Mouse (Mus musculus): Measurements from ENCODE around the gene Scn4b. TPM values are rescaled to one million over a fixed set of nuclear protein-coding genes. Genes with fewer than 3 reads are reported as not detected.
A peak's percentile ranks its signal among the peaks of the same experiment; 100 is the strongest.

Gene Scn4b
- under 1 TPM; 0.20 to 0.22 TPM for total RNA-seq (2021)

DNA sequence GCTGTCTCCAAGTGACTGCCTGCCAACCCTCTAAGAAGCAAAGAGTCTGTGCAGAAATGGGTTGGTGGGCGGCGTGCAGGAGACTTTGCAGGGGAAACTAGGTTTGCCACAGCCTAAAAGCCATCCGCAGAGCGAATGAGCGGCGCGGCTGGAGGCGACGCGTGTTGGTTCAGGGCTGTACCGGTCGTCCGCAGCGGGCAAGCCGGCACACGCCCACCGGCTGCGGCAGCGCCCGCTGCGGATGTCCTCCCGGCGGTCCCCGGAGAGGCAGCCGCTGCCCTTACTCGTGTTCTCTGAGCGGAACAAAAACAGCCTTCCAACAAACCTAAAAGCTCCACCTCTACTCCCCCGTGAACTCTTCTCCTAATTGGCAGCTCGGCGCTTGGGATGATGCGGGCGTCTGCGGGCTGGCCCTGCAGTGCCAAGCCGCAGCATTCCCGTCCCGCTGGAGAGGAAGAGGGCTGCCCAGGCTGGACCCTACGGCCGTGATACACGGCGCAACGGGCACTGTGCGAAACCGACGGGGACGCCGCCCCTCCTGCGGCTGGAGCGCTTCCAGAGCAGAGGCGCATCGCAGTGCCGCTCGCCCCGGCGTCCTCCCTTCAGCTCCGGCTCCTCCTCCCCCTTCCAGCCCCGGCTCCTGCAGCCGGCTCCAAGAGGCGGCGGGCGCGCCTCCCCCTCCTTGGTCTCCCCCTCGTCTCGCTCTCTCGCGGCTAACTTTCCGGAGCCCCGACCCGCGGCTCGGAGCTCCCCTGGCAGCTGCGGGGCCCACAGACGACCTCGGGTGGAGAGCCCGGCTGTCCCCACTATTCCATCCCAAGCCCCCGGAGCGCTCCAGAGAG is at the start of gene Scn4b:
Gene Scn4b, plus strand, starts transcription at position 205 of the 842 bp plus-strand sequence.
- intact Hi-C loops (cut with DNase I): loop anchor here (5.0 kb wide), 1 partner anchor 91 kb away; no protein-coding TSS in a partner anchor
- DNase-seq: peak; percentile 39 to 51

DNA sequence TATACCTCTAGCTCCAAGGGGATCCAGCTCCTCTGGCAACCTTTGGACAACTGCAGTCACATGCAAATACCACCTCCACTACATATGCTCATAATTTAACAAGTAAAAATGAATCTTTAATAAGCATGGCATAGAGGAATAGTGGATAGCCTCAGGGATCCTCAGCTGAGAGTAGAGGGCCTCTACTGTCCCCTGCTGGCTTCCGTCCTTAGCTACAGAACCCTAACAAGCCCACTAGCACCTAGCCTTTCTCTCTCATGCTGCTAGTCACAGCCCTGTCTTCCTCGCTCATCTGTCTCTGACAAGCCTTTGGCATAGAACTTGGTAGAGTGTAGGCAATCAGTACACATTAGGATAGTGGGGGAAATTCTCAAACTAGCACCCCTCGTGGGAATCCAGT is 47.4 kb upstream of the Scn4b start:
- intact Hi-C loops (cut with DNase I): no loop called here
- DNase-seq: no peak

DNA sequence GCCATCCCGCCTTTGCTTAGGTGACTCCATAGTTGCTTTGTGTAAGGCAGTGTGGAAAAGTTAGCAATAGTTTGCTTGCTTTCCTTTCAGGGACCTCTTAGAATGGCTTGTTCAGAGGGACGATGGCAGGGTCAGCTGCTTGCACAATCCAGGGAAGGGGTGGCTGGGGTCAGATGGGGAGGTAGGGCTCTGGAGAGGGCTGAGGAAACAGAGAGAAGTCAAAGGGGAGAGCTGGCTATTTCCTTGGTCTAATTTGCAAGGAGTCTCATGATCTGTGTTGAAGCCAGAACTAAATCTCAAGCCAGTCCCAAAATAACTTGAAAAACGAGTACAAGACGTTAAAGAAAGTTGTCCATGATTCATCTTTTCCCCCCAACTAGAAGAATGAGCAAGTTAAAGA is 45.6 kb upstream of the Scn4b start:
- DNase-seq: no peak
- intact Hi-C loops (cut with DNase I): no loop called here

DNA sequence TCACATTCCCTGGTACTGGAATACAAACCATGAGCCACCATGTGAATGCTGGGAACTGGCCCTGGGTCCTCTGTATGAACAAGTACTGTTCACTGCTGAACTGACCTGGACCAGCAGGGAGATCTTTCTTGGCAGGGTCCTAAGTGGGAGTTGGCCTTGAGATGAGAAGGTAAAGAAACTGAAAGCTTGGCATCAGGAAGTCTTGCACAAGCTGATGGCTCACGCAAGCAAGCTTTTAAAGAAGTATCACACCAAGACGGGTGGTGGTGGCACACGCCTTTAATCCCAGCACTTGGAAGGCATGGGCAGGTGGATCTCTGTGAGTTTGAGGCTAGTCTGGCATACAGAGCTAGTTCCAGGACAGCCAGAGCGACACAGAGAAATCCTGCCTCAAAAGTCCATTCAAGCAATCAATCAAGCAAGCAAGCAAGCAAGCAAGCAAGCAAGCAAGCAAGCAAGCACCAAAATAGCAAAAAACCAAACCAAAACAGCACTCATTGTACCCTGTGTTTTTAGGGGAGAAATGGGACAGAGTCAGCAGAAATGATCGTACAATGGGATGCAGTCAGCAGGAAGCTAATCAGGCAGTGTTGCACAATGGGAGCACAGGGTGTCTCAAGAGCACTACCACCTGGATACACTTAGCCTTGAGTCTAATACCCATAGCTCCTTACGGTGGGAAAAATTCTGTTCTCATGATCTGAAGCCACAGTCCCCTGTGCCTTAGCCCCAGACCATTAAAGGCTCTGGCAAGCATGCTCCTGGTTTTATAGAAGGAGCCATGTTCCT is 42.9 kb upstream of the Scn4b start:
- intact Hi-C loops (cut with DNase I): no loop called here
- no peak for DNase-seq

DNA sequence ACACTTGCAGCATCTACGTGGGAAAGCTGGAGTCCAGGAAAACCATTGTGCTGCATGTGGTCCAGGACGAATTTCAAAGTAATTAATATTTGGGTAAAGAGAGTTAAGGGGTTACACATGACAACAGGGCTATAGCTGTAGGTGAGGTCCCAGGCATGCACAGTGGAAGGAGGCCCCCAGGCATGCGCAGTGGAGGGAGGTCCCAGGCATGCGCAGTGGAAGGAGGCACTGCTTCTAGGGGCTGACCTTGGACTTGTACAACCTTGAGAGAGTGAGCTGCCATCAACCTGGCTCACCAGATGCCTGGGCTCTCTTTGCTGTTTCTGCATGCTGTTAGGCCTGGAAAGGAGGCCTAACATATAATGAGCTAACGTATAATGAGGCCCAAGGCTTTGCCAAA is 40.3 kb upstream of the Scn4b start:
- DNase-seq: no peak
- intact Hi-C loops (cut with DNase I): no loop called here

DNA sequence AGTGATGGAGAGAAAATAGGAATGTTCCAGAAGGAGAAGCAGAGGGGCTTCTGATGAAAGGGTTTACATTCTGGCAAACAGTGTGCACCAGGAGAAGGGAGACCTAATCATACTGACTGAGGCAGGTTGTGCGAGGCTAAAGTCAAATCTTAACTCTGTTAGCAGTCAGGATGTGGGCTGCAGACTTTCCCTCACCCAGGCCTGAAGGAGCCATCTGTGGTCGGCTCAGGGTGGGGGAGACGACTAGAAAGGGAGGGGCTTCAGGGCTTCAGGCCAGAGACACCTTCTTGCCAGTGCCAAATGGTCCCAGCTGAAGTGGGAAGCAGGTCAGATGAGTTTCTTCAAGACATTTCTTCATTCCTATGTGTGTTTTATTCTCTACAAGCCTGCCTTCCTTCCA is 39.8 kb upstream of the Scn4b start:
- intact Hi-C loops (cut with DNase I): no loop called here
- DNase-seq: no peak

DNA sequence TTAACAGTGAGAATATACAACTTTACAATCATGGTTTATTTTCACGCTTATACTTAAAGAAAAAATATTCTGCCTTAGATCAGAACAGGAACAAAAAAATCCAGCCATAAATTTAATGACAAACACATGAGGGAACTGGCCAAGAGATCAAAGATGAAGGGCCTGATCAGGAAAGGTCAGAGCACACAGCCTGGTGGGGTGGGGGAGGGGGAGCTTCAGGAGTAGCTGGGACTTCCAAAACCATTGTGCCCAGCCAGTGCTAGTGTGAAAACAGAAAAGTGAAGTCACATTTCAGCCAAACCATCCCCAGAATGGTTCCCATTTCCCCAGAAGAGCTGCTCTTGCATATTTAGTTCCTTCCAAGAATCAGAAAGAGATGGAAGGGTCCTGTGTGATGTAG is 35.7 kb upstream of the Scn4b start:
- DNase-seq: no peak
- intact Hi-C loops (cut with DNase I): no loop called here

DNA sequence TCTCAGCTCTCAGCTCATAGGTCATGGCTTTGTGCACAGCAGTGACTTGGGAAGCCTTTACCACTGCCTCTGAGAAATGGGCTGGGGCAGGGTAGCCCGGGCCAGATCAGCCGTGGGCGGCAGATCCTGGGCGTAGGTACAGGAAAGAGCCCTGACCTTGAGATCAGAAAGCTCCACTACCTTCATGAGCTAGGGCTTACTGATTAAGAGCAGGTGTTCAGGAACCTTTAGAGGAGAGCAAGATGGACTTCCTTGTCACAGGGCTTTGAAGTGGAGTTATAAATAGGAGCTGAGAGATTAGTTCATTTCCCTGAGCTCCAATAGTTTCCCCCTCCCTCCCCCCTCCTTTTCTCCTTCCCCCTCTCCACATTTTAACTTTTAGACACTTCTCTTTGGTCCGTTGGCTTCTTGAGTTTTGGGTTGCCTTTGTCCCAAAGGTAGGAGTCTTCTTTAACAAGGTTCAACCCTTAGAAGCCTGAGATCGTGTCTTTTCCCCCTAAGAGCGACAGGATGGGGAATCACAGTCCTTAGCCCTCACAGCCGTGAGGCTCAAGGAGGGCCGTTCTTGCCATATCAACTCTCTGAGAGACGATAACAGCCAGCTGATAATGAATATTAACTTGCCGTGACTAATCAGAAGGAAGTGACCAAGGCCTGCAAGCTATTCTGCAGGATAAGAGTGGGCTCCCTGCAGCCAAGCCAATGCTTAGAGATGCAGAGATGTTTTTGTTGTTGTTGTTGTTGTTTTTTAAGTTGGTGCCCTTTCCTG is 34.8 kb upstream of the Scn4b start:
- DNase-seq: no peak
- intact Hi-C loops (cut with DNase I): no loop called here

DNA sequence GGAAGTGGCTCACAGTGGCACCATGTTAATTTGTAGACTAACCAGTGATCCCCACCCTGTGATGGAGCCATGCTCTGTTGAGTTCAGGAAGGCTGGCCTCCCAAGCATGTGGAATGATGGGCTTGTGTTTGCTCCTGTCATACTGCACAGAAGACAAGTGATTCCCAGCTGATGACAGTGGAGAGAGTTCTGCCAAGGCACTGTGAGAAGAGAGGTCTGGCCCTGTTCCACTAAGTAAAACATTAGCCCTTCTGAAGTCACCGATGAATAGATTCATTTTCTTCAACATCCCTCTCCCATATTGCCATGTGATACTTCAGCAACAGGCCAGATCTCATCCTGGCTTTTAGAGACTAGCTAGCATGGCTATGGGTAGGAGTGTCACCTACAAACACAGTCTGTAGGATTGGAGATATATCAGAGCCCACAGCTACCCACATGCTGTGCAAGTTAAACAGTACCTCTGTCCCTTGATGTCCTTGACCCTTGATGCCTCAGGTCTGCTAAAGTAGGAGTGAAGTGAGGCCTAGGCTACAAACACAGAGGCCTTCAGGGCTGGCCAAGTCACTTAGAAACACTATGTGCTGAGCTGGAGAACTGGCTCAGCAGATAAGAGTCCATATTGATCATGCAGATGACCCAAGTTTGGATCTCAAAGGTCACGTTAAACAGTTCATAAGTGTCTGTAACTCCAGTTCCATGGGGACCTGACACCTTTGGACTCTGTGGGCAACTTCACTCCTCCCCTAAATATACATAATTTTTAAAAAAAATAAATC is 32.4 kb upstream of the Scn4b start:
- DNase-seq: no peak
- intact Hi-C loops (cut with DNase I): no loop called here

DNA sequence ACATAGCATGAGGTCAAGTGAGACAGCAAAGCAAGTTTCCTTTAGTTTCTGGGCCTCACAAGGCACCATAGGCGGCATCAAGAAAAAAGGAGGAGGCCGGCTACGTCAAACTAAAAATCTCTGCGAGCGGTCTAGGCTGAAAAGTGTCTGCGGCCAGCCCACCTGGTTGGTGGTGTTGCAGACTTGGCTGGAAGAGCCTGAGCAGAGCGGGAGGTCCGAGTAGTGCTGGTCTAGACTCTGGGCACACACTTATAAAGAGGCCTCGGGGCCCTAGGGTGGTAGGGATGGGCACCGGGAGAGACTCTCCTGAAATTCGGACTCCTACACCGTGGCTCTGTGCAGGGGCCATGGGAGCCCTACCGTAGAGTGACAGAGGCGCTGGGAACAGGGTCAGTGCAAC is 22.5 kb upstream of the Scn4b start:
- no peak for DNase-seq
- intact Hi-C loops (cut with DNase I): no loop called here

DNA sequence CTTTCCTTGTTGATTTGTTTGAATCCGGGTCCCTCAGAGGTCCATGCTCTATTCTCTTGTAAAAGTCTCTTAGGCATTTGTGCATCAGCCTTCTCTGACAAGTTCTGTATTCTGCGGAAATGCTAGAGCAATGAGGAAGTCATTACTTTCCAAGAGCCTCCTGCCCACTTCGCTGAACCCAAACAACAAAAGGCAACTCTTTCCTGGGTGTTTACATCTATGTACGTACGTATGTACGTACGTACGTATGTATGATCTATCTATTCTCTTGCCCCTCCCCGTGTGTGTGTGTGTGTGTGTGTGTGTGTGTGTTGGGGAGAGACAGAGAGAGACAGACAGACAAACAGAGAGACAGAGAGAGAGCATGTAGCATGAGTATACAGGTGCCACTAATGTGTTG is 21.4 kb upstream of the Scn4b start:
- intact Hi-C loops (cut with DNase I): no loop called here

DNA sequence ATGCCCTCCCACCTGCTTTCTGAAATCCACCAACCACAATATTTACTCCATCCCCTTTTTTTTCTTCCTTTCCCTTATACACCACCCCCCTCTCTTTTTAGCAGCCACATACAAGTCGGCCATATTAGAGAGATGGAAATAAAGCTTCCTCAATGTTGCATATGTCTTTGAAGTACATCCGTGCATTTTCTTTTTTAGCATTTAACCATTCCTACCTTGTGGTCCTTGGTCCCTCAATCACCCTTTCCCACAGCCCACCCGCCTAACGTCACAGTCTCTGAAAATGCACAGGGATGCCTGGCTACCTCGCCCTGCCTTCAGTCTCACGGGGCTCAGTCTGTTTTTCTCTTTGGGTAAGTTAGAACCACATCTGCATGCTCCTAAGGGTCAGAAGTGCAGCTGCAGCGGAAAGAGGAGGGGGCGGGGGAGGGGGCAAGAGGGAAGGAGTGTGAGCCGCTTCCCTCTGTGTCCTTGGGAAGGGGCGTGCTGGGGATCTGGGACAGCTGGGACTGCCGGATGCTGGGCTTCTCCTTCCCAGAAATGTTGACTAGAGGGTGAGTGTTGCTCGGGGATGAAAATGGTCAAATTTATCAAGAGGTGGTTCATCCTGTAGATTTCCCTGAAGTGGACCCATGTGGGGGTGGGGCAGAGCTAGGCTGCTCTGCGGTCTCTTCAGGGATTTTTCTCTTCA is 20.3 kb upstream of the Scn4b start, which contains the start of gene Scn2b:
Gene Scn2b, plus strand, starts transcription at position 42 of the 691 bp plus-strand sequence.
- intact Hi-C loops (cut with DNase I): no loop called here
- DNase-seq: no peak

More for the DNA sequence above, 21.4 kb upstream of the Scn4b start:
- no peak for DNase-seq

DNA sequence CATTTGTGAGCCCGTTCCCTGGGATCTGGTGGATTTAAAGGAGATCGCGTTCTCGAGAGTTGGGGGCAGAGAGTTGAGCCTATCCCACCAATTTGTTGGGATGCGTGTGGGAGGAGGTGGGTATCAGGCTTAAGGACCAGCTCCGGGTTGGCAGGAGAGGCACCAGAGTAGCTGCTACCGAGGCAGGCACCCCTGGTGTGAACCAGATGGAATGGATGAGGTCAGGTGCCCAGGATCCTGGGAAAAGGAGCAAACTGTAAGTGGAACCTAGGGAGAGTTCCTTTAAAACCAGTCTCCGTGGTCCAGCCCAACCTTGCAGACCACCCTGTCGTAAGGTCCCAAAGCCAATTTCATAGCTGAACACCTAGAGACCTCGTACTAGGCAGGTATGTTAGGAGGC is 19.6 kb upstream of the Scn4b start:
- DNase-seq: no peak
- intact Hi-C loops (cut with DNase I): no loop called here

DNA sequence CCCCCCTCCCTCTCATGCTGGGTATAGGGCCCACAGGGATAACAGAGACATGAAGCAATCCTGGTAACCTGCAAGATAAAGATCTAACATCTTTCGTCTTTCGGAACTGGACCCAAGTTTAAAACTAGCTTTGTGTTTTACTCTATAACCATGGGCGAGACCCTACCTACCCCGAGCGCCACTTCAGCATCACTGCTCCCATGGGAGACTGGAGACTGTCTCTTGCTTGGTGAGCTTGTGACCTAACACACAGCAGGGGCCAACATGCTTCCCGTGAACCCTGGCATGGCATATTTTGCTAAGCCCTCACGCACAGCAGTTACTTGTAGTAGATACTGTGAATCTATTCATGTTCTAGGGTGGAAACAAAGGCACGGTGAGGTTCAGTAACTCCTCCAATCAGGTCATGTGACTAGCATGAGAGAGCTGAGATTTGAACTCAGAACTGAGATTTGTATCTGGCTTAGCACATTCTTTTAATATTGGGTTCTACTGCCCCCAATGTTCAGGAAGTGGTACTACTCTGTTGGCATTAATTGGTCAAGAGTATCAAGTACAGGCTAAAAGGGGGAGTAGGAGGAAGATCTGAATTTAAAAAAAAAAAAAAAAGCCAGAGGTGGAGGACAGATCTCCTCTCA is 18.8 kb upstream of the Scn4b start:
- intact Hi-C loops (cut with DNase I): no loop called here
- DNase-seq: no peak

DNA sequence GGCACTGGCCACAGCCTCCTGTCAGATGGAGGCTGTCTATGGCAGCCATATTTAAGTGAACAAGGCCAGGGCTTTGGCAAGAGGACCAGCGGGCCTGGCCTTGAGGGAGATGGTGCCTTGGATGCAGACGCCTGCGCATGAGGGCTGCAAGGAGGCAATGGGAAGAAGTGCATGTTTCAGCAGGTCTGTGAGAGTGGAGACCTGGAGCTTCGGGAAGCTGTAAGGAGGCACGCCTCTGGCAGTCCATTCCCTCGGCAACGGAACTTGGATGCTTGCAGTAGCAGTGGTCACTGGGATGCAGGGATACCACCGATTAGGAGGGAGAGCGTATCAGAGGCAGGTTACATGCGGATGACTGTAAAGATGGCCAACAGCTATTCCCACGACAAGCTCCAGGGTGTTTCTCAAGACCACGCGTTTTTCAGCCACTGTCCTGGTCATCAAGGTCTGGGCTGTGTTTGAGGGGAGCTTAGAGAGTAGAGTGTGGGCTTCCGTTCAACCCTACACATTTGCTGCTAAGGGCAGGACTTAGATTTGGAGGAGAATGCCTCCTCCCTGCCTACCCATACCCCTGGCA is 18.2 kb upstream of the Scn4b start:
- intact Hi-C loops (cut with DNase I): no loop called here
- DNase-seq: no peak

DNA sequence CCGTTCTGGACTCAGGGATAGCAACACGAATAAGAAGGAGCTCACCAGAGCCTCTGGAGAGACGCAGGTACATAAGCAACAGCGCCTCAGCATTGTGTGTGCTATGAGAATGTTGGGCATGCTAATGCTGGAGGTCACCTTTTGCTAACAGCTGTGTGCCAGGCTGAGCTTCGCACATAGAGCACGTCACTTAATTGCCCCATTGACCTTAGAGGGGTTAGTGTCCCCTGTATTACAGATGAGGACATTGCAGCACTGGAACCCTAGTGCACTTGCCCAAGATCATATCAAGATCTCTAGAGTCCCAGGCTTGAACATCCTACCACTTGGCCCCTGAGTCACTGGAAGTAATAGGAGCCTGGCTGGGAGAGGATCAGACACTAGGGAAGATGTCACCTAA is 17.6 kb upstream of the Scn4b start:
- no peak for DNase-seq
- intact Hi-C loops (cut with DNase I): no loop called here

DNA sequence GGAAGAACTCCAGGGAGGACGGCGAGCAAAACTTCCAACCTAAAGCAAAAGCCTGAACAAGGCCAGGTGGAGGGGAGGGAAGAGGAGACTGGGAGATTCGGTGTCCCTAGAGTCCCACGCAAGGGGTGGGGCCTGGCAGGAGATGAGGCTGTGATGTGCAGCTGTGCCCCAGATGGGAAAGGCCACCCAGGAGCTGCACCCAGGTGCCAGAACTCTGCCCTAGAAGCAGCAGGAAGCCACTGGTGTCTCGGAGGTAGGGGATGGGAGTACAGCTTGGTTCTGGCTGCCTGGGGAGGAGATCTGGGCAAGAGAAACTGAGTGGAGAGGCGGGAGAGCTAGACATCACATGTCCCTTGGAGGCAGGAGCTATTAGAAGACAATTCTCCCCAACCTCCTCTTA is 17.2 kb upstream of the Scn4b start:
- no peak for DNase-seq
- intact Hi-C loops (cut with DNase I): loop anchor here (1.0 kb wide), 1 partner anchor 25 kb away; no protein-coding TSS in a partner anchor

DNA sequence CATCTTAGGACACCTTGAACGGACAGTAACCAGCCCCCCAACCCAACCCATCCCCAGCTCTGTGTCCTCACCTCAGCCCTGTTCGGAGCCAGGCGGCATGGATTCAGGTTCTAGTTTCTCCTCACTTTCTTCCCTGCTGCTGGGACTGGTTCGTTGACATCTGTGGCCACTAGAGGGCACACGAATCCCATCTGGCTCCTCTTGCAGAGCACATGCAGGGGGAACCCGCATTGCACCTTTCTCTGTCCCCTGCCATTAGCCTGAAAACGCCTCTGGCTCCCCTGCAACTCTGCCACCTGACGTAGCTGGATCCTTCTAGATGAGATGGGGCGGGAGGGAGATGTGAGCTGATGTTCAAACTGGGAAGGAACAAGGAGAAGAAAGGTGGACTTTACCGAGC is 16.4 kb upstream of the Scn4b start:
- peak; percentile 83 to 85 for DNase-seq
- intact Hi-C loops (cut with DNase I): loop anchor here (1.0 kb wide), 1 partner anchor 25 kb away; no protein-coding TSS in a partner anchor

DNA sequence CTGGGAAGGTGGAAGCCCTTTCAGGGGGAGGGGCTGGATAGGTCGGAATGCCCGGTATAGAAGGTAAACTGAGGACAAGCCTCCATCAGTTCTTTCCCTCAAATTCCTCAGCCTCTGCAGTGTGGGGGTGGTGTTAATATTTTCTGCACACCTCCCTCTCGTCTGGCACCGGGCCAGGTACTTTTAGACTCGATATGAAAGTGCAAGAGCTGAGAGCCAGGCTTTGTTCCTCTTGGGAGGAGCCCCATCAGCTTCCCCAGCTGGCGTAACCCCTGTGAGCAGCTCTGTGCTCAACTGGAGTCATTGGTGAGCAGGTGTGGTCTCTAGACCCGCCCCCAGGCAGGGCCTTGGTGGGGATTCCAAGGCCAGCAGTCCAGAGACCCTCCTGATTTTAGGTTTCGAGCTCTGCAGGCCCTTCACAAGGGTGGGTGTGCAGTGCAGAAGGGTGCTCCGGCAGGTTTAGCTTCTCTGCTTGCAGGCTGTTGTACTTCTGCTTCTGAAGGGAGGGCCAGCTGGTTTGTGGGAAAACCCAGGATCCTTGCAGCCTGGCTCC is 15.9 kb upstream of the Scn4b start:
- no peak for DNase-seq

More for the DNA sequence above, 15.9 kb upstream of the Scn4b start:
- intact Hi-C loops (cut with DNase I): no loop called here
